Mouse (Mus musculus): ENCODE results near the gene Olfr628.
"Not testable (repeated sequence)": the region's sequence is repeated elsewhere in the genome, so short reads cannot be mapped to it uniquely, and the experiment has no call there.

Gene Olfr628

GRCm38 (mm10) chr7:103730074-103730473 lies at the start of gene Olfr628:
Gene Olfr628, plus strand, starts transcription at chr7:103730374.
- DNase-seq (ENCODE audit: low spot score in 2 of 2): no peak

DNA sequence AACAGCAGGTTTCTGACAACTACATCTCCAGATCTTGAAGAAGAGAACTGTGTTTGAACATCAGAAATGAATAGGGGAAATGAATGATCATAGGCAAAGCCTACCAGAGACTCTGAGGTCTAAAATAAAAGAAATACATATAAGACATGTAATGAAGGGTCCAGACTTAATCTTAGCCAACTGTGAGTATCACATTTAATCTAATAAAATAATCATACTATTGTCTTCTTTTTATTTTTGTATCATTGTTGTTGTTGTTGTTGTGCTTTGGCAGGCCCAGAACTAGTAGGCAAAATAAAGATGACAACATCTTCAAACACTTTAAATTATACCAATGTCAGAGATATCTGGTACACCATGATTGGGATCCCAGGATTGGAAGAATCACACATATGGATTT lies 47.8 kb upstream of the Olfr628 start, which contains the start of gene Olfr625-ps1:
Gene Olfr625-ps1 (plus strand): TSS at position 301 of the 400 bp plus-strand sequence.
- DNase-seq (ENCODE audit: low spot score in 2 of 2): no peak

- no peak for DNase-seq (ENCODE audit: low spot score in 2 of 2)
Observed at GRCm38 (mm10) chr7:103699469-103699868, 30.7 kb upstream of the Olfr628 start.

GRCm38 (mm10) chr7:103712024-103712423 lies 18.1 kb upstream of the Olfr628 start:
- no peak for DNase-seq (ENCODE audit: low spot score in 2 of 2)

DNA sequence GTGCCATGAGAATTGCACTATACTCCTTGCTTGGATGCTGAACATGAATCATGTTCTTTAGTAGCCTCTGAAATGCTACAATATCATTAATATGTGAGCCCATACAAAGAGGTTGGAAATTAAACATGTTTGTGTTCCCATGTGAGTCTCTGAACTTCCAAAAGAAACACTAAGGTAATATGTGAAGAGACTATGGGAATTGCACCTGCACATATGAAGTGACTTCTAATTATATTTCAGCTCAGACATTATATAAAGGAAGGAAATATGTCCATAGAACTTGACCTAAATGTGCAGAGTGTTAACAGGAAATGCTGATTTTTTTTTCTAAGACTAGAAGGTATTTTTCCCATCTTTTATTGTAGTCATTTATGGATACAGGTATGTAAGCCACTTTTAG lies 15.8 kb upstream of the Olfr628 start, which contains the start of gene Olfr243:
Gene Olfr243 (plus strand): TSS at position 301 of the 400 bp plus-strand sequence.
- no peak for DNase-seq (ENCODE audit: low spot score in 2 of 2)

DNA sequence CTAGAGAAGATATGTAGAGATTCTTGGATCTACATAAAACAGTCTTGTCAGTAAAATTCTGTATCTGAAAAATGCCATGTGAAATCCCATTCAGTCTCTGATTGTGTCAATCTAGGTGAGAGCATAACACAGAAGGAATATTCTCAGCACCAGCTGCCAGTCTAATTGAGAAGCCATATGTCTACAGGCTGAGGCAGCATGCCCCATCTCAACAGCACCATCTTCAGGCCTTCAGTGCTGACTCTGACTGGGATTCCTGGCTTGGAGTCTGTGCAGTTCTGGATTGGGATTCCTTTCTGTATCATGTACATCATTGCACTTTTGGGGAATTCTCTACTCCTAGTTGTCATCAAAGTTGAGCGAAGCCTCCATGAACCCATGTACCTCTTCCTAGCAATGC lies 13.8 kb upstream of the Olfr628 start:
- not testable (repeated sequence) for DNase-seq (ENCODE audit: low spot score in 2 of 2)

GRCm38 (mm10) chr7:103744843-103745242 lies 14.7 kb downstream of the Olfr628 start, which contains the start of gene Olfr629:
Gene Olfr629, minus strand, starts transcription at chr7:103744943.
- DNase-seq (ENCODE audit: low spot score in 2 of 2): no peak

DNA sequence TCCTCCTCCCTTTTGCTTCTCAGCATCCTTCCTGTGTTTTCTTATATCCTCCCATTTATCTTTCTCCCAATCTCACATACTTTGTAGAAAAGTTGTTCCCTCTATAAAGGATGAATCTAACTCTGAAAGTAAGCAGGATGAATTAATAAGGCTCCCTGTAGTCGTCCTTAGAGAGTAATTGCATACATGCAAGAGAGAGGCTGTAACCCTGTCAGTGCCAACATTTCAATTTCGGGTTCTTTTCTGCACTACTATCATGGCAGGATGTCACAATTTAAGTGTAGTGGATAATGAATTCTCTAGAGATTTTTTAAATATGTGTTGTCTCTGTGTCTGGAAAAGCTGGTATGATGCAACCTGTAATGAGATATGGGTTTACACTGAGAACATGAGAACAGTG lies 27.1 kb downstream of the Olfr628 start, which contains the start of gene Olfr630:
Gene Olfr630 (minus strand): TSS at position 101 of the 400 bp plus-strand sequence.
- no peak for DNase-seq (ENCODE audit: low spot score in 2 of 2)

DNA sequence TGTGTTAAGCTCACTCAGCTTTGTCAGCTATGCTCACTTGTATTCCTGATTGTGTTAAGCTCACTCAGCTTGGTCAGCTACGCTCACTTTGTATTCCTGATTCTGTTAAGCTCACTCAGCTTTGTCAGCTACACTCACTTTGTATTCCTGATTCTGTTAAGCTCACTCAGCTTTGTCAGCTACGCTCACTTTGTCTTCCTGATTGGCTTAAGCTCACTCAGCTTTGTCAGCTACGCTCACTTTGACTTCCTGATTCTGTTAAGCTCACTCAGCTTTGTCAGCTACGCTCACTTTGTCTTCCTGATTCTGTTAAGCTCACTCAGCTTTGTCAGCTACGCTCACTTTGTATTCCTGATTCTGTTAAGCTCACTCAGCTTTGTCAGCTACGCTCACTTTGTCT lies 32.0 kb downstream of the Olfr628 start:
- not testable (repeated sequence) for DNase-seq (ENCODE audit: low spot score in 2 of 2)

DNA sequence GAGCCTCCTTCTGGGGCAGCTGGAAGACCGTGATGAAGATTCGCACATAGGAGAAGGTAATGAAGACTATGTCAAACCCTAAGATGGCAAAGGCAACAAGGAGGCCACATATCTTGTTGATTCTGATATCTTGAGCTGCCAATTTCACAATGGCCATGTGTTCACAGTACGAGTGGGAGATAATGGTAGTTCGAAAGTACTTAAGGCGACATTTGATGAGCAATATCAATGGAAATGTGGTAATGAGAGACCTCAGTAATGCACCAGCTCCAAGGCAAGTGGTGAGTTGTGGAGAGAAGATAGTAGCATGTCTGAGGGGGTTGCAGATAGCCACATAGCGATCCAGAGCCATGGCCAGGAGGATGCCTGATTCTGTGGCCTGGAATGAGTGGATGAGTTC lies 37.5 kb downstream of the Olfr628 start:
- DNase-seq (ENCODE audit: low spot score in 2 of 2): not testable (repeated sequence)

- DNase-seq (ENCODE audit: low spot score in 2 of 2): no peak
Observed at GRCm38 (mm10) chr7:103771494-103771893, 41.3 kb downstream of the Olfr628 start, which contains the start of gene Olfr69. Gene Olfr69, minus strand, starts transcription at chr7:103771594.

- not testable (repeated sequence) for DNase-seq (ENCODE audit: low spot score in 2 of 2)
Observed at GRCm38 (mm10) chr7:103777652-103778051, 47.5 kb downstream of the Olfr628 start.

DNA sequence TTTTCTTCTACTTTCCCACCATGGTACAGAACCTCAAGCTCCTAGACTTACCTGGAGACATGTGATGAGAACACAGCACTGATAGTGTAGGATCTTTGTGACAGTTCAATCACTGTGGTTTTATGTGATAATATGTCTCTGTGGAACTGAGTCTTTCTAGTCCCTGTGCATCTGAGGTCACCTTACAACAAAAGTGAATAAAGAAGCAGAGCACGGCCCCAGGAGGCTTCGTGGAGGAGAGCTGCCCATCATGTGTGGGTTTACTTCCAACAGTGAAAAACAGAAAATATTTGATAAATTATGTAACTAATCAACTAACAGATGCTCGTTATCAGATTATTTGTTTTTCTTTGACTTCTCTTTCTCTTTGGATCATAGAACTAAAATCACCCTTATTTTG lies 49.4 kb downstream of the Olfr628 start, which contains the start of gene Olfr68:
Gene Olfr68 (minus strand): TSS at position 101 of the 400 bp plus-strand sequence.
- no peak for DNase-seq (ENCODE audit: low spot score in 2 of 2)
